Mouse (Mus musculus) cerebellum, adult 2 months (tissue): ENCODE data around the gene Nsl1.

Experiments used
- CTCF ChIP-seq: fragments of 200-500 bp; IDR thresholded peaks from 2 replicates; pipeline ENCODE4 v1.5.1; 2011; ENCODE audit warnings: low read depth, mild to moderate bottlenecking, control low read depth, low read length, moderate library complexity, borderline replicate concordance; ENCODE audit not compliant: insufficient read depth
- POLR2A ChIP-seq: fragments of 200-500 bp; IDR thresholded peaks from 2 replicates; pipeline ENCODE4 v1.6.1; 2011; ENCODE audit warnings: low read length, control low read depth, borderline replicate concordance; ENCODE audit not compliant: insufficient read depth

DNA sequence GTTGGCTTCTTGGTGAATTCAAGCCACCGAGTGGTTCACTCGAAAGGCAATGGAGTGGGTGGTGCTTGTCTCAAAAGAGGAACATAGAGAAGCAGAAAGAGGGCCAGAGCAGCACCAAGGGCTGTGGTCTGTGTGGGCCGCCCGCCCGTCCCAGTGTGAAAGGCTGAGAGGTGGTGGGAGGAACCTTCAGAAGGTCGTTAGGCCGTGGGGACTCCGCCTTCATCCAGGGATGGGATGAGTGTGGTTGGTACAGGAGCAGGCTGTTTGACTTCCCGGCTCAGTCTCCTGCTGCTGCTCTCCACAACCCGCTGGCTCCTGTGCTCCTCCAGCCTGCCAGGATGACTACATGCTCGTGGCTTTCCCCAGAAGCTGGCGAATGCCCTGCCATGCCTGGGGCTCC, 22.8 kb downstream of the Nsl1 start:
- TF ChIP-seq CTCF (no peak), POLR2A (no peak)
